Mouse (Mus musculus): Measurements from ENCODE around the gene Dusp10.

GRCm38 (mm10) chr1:184019722-184020107, 6.6 kb downstream of the Dusp10 start:
- TF ChIP-seq CTCF (IDR thresholded peaks at IDR 0.05; ENCODE audit: low read depth) (no peak), EP300 (IDR thresholded peaks at IDR 0.05; ENCODE audit: low read depth) (no peak)

Measured in heart, postnatal 0 days (tissue).